Comparison of ENCODE assay signal across 19 mouse cellular contexts in genomic region chr9:32929331-32929730, GRCm38 (mm10).
"Had no signal": no experiment of that assay in that cellular context is flagged by ENCODE, and none has a peak within 500 bp of the region (broad histone marks: within the 10 kb centered on the region; RNA-seq: fewer than 3 reads in every experiment).

No protein-coding gene starts in this region.

- DNase-seq: liver, embryonic 13.5 days; liver, postnatal 0 days; lung, adult 2 months; lung, postnatal 14 days; retina, postnatal 1 day; right cerebral cortex, adult 18-20 months had no signal

- H3K4me3 ChIP-seq: liver, embryonic 13.5 days; liver, embryonic 15.5 days; lung, embryonic 15.5 days; megakaryocyte, embryonic 14.5 days; midbrain, embryonic 13.5 days; midbrain, embryonic 15.5 days; neural tube, embryonic 13.5 days; neural tube, embryonic 15.5 days; stomach, embryonic 15.5 days had no signal

- H3K4me1 ChIP-seq: liver, embryonic 13.5 days; liver, embryonic 15.5 days; megakaryocyte, embryonic 14.5 days; midbrain, embryonic 13.5 days; midbrain, embryonic 15.5 days; neural tube, embryonic 13.5 days had no signal

- H3K27ac ChIP-seq: liver, embryonic 13.5 days; liver, embryonic 15.5 days; lung, embryonic 15.5 days; macrophage; midbrain, embryonic 13.5 days; midbrain, embryonic 15.5 days; neural tube, embryonic 13.5 days; neural tube, embryonic 15.5 days; stomach, embryonic 15.5 days; stomach, postnatal 0 days had no signal

- H3K9ac ChIP-seq: liver, embryonic 13.5 days; liver, embryonic 15.5 days; liver, postnatal 0 days; lung, embryonic 15.5 days; midbrain, embryonic 13.5 days; midbrain, embryonic 15.5 days; neural tube, embryonic 13.5 days; neural tube, embryonic 15.5 days; stomach, embryonic 15.5 days had no signal

- H3K36me3 ChIP-seq: liver, embryonic 13.5 days; liver, embryonic 15.5 days; lung, embryonic 15.5 days; midbrain, embryonic 13.5 days; midbrain, embryonic 15.5 days; neural tube, embryonic 13.5 days; neural tube, embryonic 15.5 days; stomach, embryonic 15.5 days had no signal

- H3K4me2 ChIP-seq: liver, embryonic 11.5 days; liver, embryonic 13.5 days; liver, embryonic 15.5 days; lung, embryonic 15.5 days; midbrain, embryonic 11.5 days; midbrain, embryonic 13.5 days; midbrain, embryonic 15.5 days; neural tube, embryonic 13.5 days; neural tube, embryonic 15.5 days; stomach, embryonic 15.5 days had no signal

- ATAC-seq: liver, postnatal 0 days; lung, postnatal 0 days; midbrain, embryonic 13.5 days; midbrain, embryonic 15.5 days had no signal

- H3K27me3 ChIP-seq: liver, embryonic 13.5 days; liver, embryonic 15.5 days; lung, embryonic 15.5 days; midbrain, embryonic 13.5 days; midbrain, embryonic 15.5 days; neural tube, embryonic 13.5 days; neural tube, embryonic 15.5 days; stomach, embryonic 15.5 days had no signal

- H3K9me3 ChIP-seq: liver, embryonic 13.5 days; liver, embryonic 15.5 days; lung, embryonic 15.5 days; megakaryocyte, embryonic 14.5 days; midbrain, embryonic 13.5 days; midbrain, embryonic 15.5 days; neural tube, embryonic 13.5 days; neural tube, embryonic 15.5 days; stomach, embryonic 15.5 days had no signal
